ENCODE assay signal across 8 mouse cellular contexts in genomic region chr4:88757628-88758031, GRCm38 (mm10). TPM values are rescaled to one million over a fixed set of nuclear protein-coding genes. Genes with fewer than 3 reads are reported as not detected.
A peak's percentile ranks its signal among the peaks of the same experiment; 100 is the strongest.
DNase-seq lines count a peak whose midpoint lies in the region; ATAC-seq lines count a peak whose summit lies in the region.
"Not testable (repeated sequence)": the region's sequence is repeated elsewhere in the genome, so short reads cannot be mapped to it uniquely, and the experiment has no call there.

No protein-coding gene starts in this region.

- H3K4me1 ChIP-seq in hindbrain, embryonic 15.5 days (replicated peaks); lung, embryonic 15.5 days: not testable (repeated sequence)

- peak overlapping the region; percentile 49 for H3K4me3 ChIP-seq in hindbrain, embryonic 15.5 days
- H3K4me3 ChIP-seq in lung, embryonic 15.5 days = peak overlapping the region; percentile 60

- peak overlapping the region; percentile 90 for H3K4me2 ChIP-seq in hindbrain, embryonic 15.5 days
- H3K4me2 ChIP-seq in lung, embryonic 15.5 days = peak overlapping the region; percentile 85

- not testable (repeated sequence) for H3K9me3 ChIP-seq in hindbrain, embryonic 15.5 days; lung, embryonic 15.5 days

- peak overlapping the region; percentile 82 for H3K27ac ChIP-seq in hindbrain, embryonic 15.5 days (replicated peaks)
- H3K27ac ChIP-seq in lung, embryonic 15.5 days = peak overlapping the region; percentile 97

- 0% methylated on average over 19 of the region's 21 CpGs for WGBS in hindbrain, embryonic 15.5 days
- under 1% methylated on average over 19 of the region's 21 CpGs for WGBS in lung, embryonic 15.5 days

- not testable (repeated sequence) for H3K36me3 ChIP-seq in hindbrain, embryonic 15.5 days; lung, embryonic 15.5 days

- ATAC-seq in activated CD4-positive, CD25-positive, alpha-beta regulatory T cell, adult 4 months = peak; percentile 100
- peak; percentile 100 for ATAC-seq in hindbrain, embryonic 15.5 days (ENCODE audit: low FRiP score, low read depth)
- ATAC-seq in lung, embryonic 15.5 days (ENCODE audit: borderline replicate concordance, extremely low read depth, low FRiP score, low TSS enrichment) = peak; percentile 100

- peak overlapping the region; percentile 49 for H3K9ac ChIP-seq in hindbrain, embryonic 15.5 days
- H3K9ac ChIP-seq in lung, embryonic 15.5 days = peak overlapping the region; percentile 74; the same call in 1 of the 2 replicates

- H3K27me3 ChIP-seq in hindbrain, embryonic 15.5 days; lung, embryonic 15.5 days: not testable (repeated sequence)

- DNase-seq in embryo, embryonic 10 days (ENCODE audit: low spot score) = peak; percentile 89
- peak; percentile 79 for DNase-seq in gastrocnemius, postnatal 10 days
- peak; percentile 92 to 94 for DNase-seq in layer of hippocampus, postnatal 14 days (ENCODE audit: low spot score in 2 of 2)
- peak; percentile 86 for DNase-seq in ovary, adult 18-20 months (ENCODE audit: low spot score)
- peak; percentile 94 to 95 for DNase-seq in thymus, adult 18-20 months

RNA-seq across cellular contexts. Expression of gene Gm13283, which starts 2.3 kb away (rescaled TPM):
- polyA plus RNA-seq in activated CD4-positive, CD25-positive, alpha-beta regulatory T cell, adult 4 months (2017; shearing (Covaris generic)) = under 1 TPM in 1 of 2 experiments, not detected in 1; 0.37 TPM
- total RNA-seq in gastrocnemius, postnatal 10 days (2021) = not detected
- 0.16 TPM in 1 of 2 replicates, not detected in the other for polyA plus RNA-seq in hindbrain, embryonic 15.5 days (2015; fragmentation: Nextera tagmentation; extraction: Ambion mirVana)
- total RNA-seq in layer of hippocampus, postnatal 14 days (2021) = not detected
- 0.21 and 0.68 TPM in 2 replicates for polyA plus RNA-seq in lung, embryonic 15.5 days (2015; fragmentation: Nextera tagmentation; extraction: Ambion mirVana)

RNA-seq across cellular contexts. Expression of gene Gm13271, which starts 3.0 kb away (rescaled TPM):
- not detected for polyA plus RNA-seq in activated CD4-positive, CD25-positive, alpha-beta regulatory T cell, adult 4 months (2017; shearing (Covaris generic))
- not detected for total RNA-seq in gastrocnemius, postnatal 10 days (2021)
- polyA plus RNA-seq in hindbrain, embryonic 15.5 days (2015; fragmentation: Nextera tagmentation; extraction: Ambion mirVana) = not detected in 2 replicates
- total RNA-seq in layer of hippocampus, postnatal 14 days (2021) = not detected
- not detected in 2 replicates for polyA plus RNA-seq in lung, embryonic 15.5 days (2015; fragmentation: Nextera tagmentation; extraction: Ambion mirVana)

RNA-seq across cellular contexts. Expression of gene Gm13290, which starts 16.0 kb away (rescaled TPM):
- not detected for polyA plus RNA-seq in activated CD4-positive, CD25-positive, alpha-beta regulatory T cell, adult 4 months (2017; shearing (Covaris generic))
- not detected for total RNA-seq in gastrocnemius, postnatal 10 days (2021)
- 0.25 TPM in 1 of 2 replicates, not detected in the other for polyA plus RNA-seq in hindbrain, embryonic 15.5 days (2015; fragmentation: Nextera tagmentation; extraction: Ambion mirVana)
- not detected for total RNA-seq in layer of hippocampus, postnatal 14 days (2021)
- 0.22 and 0.74 TPM in 2 replicates for polyA plus RNA-seq in lung, embryonic 15.5 days (2015; fragmentation: Nextera tagmentation; extraction: Ambion mirVana)

RNA-seq across cellular contexts. Expression of gene Gm13289, which starts 19.1 kb away (rescaled TPM):
- polyA plus RNA-seq in activated CD4-positive, CD25-positive, alpha-beta regulatory T cell, adult 4 months (2017; shearing (Covaris generic)) = not detected
- total RNA-seq in gastrocnemius, postnatal 10 days (2021) = not detected
- not detected in 2 replicates for polyA plus RNA-seq in hindbrain, embryonic 15.5 days (2015; fragmentation: Nextera tagmentation; extraction: Ambion mirVana)
- not detected for total RNA-seq in layer of hippocampus, postnatal 14 days (2021)
- not detected in 2 replicates for polyA plus RNA-seq in lung, embryonic 15.5 days (2015; fragmentation: Nextera tagmentation; extraction: Ambion mirVana)

RNA-seq across cellular contexts. Expression of gene Gm13272, which starts 22.0 kb away (rescaled TPM):
- not detected for polyA plus RNA-seq in activated CD4-positive, CD25-positive, alpha-beta regulatory T cell, adult 4 months (2017; shearing (Covaris generic))
- not detected for total RNA-seq in gastrocnemius, postnatal 10 days (2021)
- not detected in 2 replicates for polyA plus RNA-seq in hindbrain, embryonic 15.5 days (2015; fragmentation: Nextera tagmentation; extraction: Ambion mirVana)
- not detected for total RNA-seq in layer of hippocampus, postnatal 14 days (2021)
- polyA plus RNA-seq in lung, embryonic 15.5 days (2015; fragmentation: Nextera tagmentation; extraction: Ambion mirVana) = 0.39 TPM in 1 of 2 replicates, not detected in the other

Comparison
In these comparisons a context has a peak if more than half of its experiments do, and no peak if none do; other contexts are left out.
1. Peak in every context shown above with its lines: DNase-seq, ATAC-seq, H3K4me3 ChIP-seq and H3K27ac ChIP-seq.